Mouse (Mus musculus) olfactory bulb, adult 2 months (tissue): Measurements from ENCODE around the gene Capn13. TPM values are rescaled to one million over a fixed set of nuclear protein-coding genes. Genes with fewer than 3 reads are reported as not detected.

Source experiments
- H3K27ac ChIP-seq: fragments of 200-500 bp; 2 replicates; pipeline ENCODE4 v1.5.1; 2012; ENCODE audit warnings: low read depth, low read length; ENCODE audit not compliant: insufficient read depth
- H3K4me1 ChIP-seq: fragments of 200-500 bp; 2 replicates; pipeline ENCODE4 v1.6.1; 2012; ENCODE audit warnings: low read length; ENCODE audit not compliant: control insufficient read depth, insufficient read depth
- H3K4me3 ChIP-seq: fragments of 200-500 bp; 2 replicates; pipeline ENCODE4 v1.5.1; 2012; ENCODE audit warnings: mild to moderate bottlenecking, low read depth, low read length, moderate library complexity; ENCODE audit not compliant: insufficient read depth
- CTCF ChIP-seq: fragments of 200-500 bp; IDR thresholded peaks from 2 replicates; pipeline ENCODE4 v1.5.1; 2012; ENCODE audit warnings: low read depth, mild to moderate bottlenecking, low read length, moderate library complexity; ENCODE audit not compliant: insufficient read depth
- POLR2A ChIP-seq: fragments of 200-500 bp; IDR thresholded peaks from 2 replicates; pipeline ENCODE4 v1.6.1; 2012; ENCODE audit warnings: mild to moderate bottlenecking, low read depth, low read length, moderate library complexity; ENCODE audit not compliant: insufficient read depth
- WGBS: fragments of 180-500 bp; shearing (Covaris S2); methylation state at CpG from one replicate; pipeline ENCODE4 v1.1.7; 2018; 5-methylcytosine and 5-hydroxymethylcytosine counted together
- polyA plus RNA-seq: library from polyadenylated mRNA; stranded (reverse); fragments of >200 nt; gene quantifications from 2 replicates; pipeline ENCODE4 v1.2.4, GENCODE M21; 2012; ENCODE audit warnings: low replicate concordance; ENCODE audit not compliant: missing spikeins, insufficient read depth, insufficient read length

Capn13 gene
- polyA plus RNA-seq: not detected in 2 replicates

GRCm38 (mm10) chr17:73400862-73401261 is at the start of gene Capn13:
TSS of gene Capn13 (minus strand) at chr17:73400866.
- Histone ChIP-seq H3K4me1 (no peaks in the 10 kb centered on the region), H3K4me3 (no peak within 1 kb of the TSS), H3K27ac (no peak within 1 kb of the TSS)
- TF ChIP-seq CTCF: no peak
- TF ChIP-seq POLR2A: no peak
- 95% methylated on average over 2 of the region's 2 CpGs for WGBS

GRCm38 (mm10) chr17:73449104-73449503 is 48.4 kb upstream of the Capn13 start:
- Histone ChIP-seq H3K27ac (no peak overlapping the region), H3K4me1 (no peaks in the 10 kb centered on the region), H3K4me3 (no peak overlapping the region)
- TF ChIP-seq POLR2A: no peak
- TF ChIP-seq CTCF: no peak

GRCm38 (mm10) chr17:73440798-73441197 is 40.1 kb upstream of the Capn13 start:
- Histone ChIP-seq H3K4me1 (no peaks in the 10 kb centered on the region), H3K27ac (no peak overlapping the region), H3K4me3 (no peak overlapping the region)
- no peak for TF ChIP-seq CTCF
- no peak for TF ChIP-seq POLR2A
- WGBS: 86% methylated on average over 1 of the region's 1 CpGs

- Histone ChIP-seq H3K4me3 (no peak overlapping the region), H3K4me1 (no peaks in the 10 kb centered on the region), H3K27ac (no peak overlapping the region)
- 67% methylated on average over 2 of the region's 2 CpGs for WGBS
- TF ChIP-seq CTCF (no peak), POLR2A (no peak)
These were observed 31.9 kb upstream of the Capn13 start for GRCm38 (mm10) chr17:73432564-73433006.

- Histone ChIP-seq H3K4me1 (no peaks in the 10 kb centered on the region), H3K27ac (no peak overlapping the region), H3K4me3 (no peak overlapping the region)
- WGBS: 93% methylated on average over 1 of the region's 1 CpGs
- TF ChIP-seq CTCF (no peak), POLR2A (no peak)
These were observed 31.4 kb upstream of the Capn13 start for GRCm38 (mm10) chr17:73432058-73432457.

- 49% methylated on average over 2 of the region's 2 CpGs for WGBS
These were observed 16.7 kb upstream of the Capn13 start for GRCm38 (mm10) chr17:73417382-73417781.

GRCm38 (mm10) chr17:73416181-73416795 is 15.6 kb upstream of the Capn13 start:
- no peak for TF ChIP-seq POLR2A
- no peak for TF ChIP-seq CTCF
- no peak overlapping the region for H3K27ac ChIP-seq
- WGBS: 71% methylated on average over 6 of the region's 6 CpGs

More at GRCm38 (mm10) chr17:73417382-73417781, 16.7 kb upstream of the Capn13 start:
- Histone ChIP-seq H3K4me3 (no peak overlapping the region), H3K4me1 (no peaks in the 10 kb centered on the region), H3K27ac (no peak overlapping the region)
- no peak for TF ChIP-seq CTCF
- no peak for TF ChIP-seq POLR2A

GRCm38 (mm10) chr17:73411817-73412216 is 11.2 kb upstream of the Capn13 start:
- Histone ChIP-seq H3K4me1 (peaks cover 4% of the 10 kb centered on the region), H3K4me3 (no peak overlapping the region), H3K27ac (no peak overlapping the region)
- TF ChIP-seq CTCF (no peak), POLR2A (no peak)
- WGBS: 30% methylated on average over 4 of the region's 4 CpGs

More at GRCm38 (mm10) chr17:73416181-73416795, 15.6 kb upstream of the Capn13 start:
- H3K4me3 ChIP-seq: no peak overlapping the region
- H3K4me1 ChIP-seq: peaks cover 4% of the 10 kb centered on the region

- 91% methylated on average over 2 of the region's 2 CpGs for WGBS
- no peaks in the 10 kb centered on the region for H3K4me1 ChIP-seq
- H3K4me3 ChIP-seq: no peak overlapping the region
- no peak overlapping the region for H3K27ac ChIP-seq
- no peak for TF ChIP-seq POLR2A
- TF ChIP-seq CTCF: no peak
These were observed 606 bp upstream of the Capn13 start for GRCm38 (mm10) chr17:73401272-73401671.

GRCm38 (mm10) chr17:73399136-73399535 is 1.5 kb downstream of the Capn13 start:
- WGBS: 79% methylated on average over 2 of the region's 2 CpGs
- no peak for TF ChIP-seq CTCF
- TF ChIP-seq POLR2A: no peak

More at GRCm38 (mm10) chr17:73399136-73399535, 1.5 kb downstream of the Capn13 start:
- no peak overlapping the region for H3K4me3 ChIP-seq
- no peaks in the 10 kb centered on the region for H3K4me1 ChIP-seq
- H3K27ac ChIP-seq: no peak overlapping the region
